Mouse (Mus musculus): ENCODE measurements at regions not wholly inside any gene's neighbourhood (a gene's known extent, or its start where the extent isn't known, plus 50 kb on each side); places are given as distances from the start of the nearest gene placed in this dataset.

DNA sequence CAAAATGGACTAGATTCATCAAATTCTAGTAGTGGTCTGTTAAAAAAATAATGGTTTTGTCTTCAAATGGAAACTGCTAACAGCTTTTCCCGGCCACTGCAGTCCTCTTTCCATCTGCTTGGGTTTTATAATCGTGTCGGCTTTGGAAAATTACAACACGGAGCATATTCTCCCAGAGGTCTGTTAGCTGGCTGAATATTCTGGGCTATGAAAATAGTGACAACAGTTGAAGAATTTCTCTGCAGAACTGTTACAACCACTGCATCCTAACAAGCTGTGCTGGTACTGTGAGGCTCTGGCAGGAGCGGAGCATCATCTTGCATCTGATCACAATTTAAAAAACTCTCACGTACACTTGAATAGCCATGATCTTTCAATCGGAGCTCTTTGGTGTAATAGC, 98.0 kb upstream of the Bod1l start:
- TF ChIP-seq CTCF (IDR thresholded peaks at IDR 0.05; ENCODE audit: borderline replicate concordance, extremely low read depth, insufficient read depth, insufficient read length) (no peak), POLR2A (IDR thresholded peaks at IDR 0.05; ENCODE audit: borderline replicate concordance, extremely low read depth, insufficient read depth, insufficient read length, poor library complexity, severe bottlenecking) (no peak)

Data from brain, embryonic 14.5 days (tissue).